Mouse (Mus musculus): ENCODE measurements around the gene Zfp488. TPM values are rescaled to one million over a fixed set of nuclear protein-coding genes. Genes with fewer than 3 reads are reported as not detected.

Gene Zfp488
- polyA plus RNA-seq, 1 experiment from 2014 or later = not detected

DNA sequence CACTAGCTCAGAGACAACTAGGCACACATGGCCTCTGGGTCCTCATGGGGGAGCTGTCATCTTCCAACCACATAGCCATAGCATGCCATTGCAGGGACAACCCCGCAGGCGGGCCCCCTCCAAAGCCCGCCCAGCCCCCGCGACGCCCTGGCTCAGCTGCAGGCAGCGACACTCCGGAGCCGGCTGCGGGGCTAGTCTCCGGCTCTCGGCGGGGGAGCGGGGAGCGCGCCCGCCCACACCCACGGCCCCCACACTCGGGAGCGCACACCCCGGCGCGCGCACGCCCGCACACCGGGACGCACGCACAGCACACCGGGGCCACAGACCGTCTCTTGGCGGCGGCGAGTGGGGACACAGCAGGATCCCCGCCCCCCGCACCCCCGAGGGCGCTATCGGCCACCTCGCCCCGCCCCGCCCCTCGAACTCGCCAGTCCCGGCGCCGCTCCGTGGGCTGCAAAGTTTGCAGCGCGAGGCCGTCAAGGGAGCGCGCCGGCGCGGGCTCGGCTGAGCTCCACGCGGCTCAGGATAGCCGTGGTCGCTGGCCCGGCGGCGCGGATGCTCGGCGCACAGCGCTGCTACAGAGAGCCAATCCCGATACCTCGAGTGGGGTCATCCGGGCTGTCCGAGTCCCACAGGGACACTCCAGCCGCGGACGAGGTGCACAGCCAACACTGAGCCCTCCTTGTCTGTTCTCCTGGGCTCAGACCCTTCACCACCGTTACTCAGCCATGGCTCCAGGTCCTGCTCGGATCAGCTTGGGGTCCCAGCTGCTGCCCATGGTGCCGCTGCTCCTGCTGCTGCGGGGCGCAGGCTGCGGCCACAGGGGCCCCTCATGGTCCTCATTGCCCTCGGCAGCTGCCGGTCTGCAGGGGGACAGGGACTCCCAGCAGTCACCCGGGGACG is 55.1 kb downstream of the Zfp488 start, which contains the start of gene Gdf10:
Gdf10 (plus strand) TSS at position 420 of the 903 bp plus-strand sequence.
- Histone ChIP-seq H3K9me3 (ENCODE audit: low read length) (no peaks in the 10 kb centered on the region), H3K27ac (ENCODE audit: low read length) (no peak within 1 kb of the TSS), H3K4me3 (ENCODE audit: low read length) (peak within 1 kb of the TSS; percentile 62), H3K9ac (replicated peaks; ENCODE audit: low read length) (peak within 1 kb of the TSS; percentile 60), H3K4me1 (ENCODE audit: insufficient read depth, low read length) (peaks cover 11% of the 10 kb centered on the region), H3K4me2 (replicated peaks; ENCODE audit: low read depth, low read length) (peak within 1 kb of the TSS; percentile 99), H3K27me3 (ENCODE audit: insufficient read depth, low read length) (peaks cover 73% of the 10 kb centered on the region), H3K36me3 (ENCODE audit: insufficient read depth, low read length) (no peaks in the 10 kb centered on the region)
- under 1% methylated on average over 69 of the region's 85 CpGs for WGBS
- ATAC-seq (ENCODE audit: low FRiP score, low TSS enrichment) = peak; percentile 77

DNA sequence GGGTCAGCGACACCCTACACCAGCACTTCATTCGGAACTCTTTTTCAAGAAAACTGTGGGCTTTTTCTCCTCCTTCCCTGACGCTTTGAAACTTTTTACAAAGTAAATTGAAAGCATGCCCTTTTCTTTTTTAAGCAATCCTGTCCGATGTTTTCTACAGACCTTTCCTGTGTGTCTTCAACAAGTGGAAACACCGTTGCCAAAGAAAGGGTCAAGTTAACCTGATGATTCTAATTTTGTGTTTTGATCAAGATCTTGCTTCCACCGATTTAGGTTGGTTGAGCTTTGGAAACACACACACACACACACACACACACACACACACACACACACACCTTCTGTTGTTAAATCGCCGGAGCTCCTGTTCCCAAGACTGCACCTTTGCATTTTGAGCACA is 55.8 kb downstream of the Zfp488 start:
- Histone ChIP-seq H3K9ac (replicated peaks; ENCODE audit: low read length) (peak overlapping the region; percentile 60; the same call in 1 of the 2 replicates), H3K27me3 (ENCODE audit: insufficient read depth, low read length) (peaks cover 73% of the 10 kb centered on the region)
- no peak for ATAC-seq (ENCODE audit: low FRiP score, low TSS enrichment)

DNA sequence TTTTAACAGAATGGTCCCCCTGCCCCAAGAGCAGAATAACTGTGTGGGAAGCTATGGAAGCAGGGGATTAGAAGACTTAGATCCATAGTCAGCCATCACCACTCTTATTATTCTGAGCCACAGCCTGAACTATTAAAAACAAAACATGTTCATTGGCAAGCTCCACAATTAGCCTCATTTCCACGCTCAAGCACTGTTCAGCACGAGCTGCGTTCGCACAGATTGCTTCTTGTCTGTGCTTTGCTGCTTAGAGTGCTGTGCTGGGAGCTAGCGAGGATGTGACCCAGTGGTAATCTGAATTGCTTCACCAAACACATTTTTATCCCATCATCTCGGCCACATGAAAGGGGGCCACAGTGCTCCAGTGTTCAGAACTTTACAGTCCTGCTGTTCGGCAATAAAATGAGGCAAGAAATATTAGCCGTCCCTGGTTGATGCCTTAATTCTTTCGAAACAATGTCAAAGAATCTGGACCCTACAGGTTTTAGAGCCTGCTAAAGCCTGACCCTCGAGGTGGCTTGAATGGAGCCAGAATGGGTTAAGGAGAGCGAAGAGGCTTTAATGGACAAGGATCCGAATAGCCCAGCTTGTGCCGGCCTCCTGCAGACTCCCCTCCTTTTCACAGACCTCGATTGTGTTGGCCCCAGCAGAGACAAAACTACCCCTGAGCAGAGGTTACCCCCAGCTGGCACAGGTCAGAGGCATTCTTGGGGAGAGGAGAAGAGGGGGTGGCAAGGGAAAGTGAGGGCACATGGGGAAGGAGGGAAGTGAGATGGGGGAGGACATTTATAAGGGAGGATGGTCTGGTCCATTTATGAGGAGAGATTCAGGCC is 57.6 kb downstream of the Zfp488 start:
- H3K9me3 ChIP-seq (ENCODE audit: low read length) = no peaks in the 10 kb centered on the region
- no peak overlapping the region for H3K27ac ChIP-seq (ENCODE audit: low read length)
- H3K9ac ChIP-seq (replicated peaks; ENCODE audit: low read length) = no peak overlapping the region
- peaks cover 69% of the 10 kb centered on the region for H3K27me3 ChIP-seq (ENCODE audit: insufficient read depth, low read length)
- ATAC-seq (ENCODE audit: low FRiP score, low TSS enrichment) = no peak
- WGBS = 35% methylated on average over 14 of the region's 14 CpGs
- no peak overlapping the region for H3K4me3 ChIP-seq (ENCODE audit: low read length)
- H3K4me2 ChIP-seq (replicated peaks; ENCODE audit: low read depth, low read length) = no peak overlapping the region
- H3K4me1 ChIP-seq (ENCODE audit: insufficient read depth, low read length) = peaks cover 11% of the 10 kb centered on the region
- no peaks in the 10 kb centered on the region for H3K36me3 ChIP-seq (ENCODE audit: insufficient read depth, low read length)

More for the DNA sequence above, 55.8 kb downstream of the Zfp488 start:
- WGBS = 10% methylated on average over 8 of the region's 8 CpGs
- no peaks in the 10 kb centered on the region for H3K9me3 ChIP-seq (ENCODE audit: low read length)
- H3K4me3 ChIP-seq (ENCODE audit: low read length) = peak overlapping the region; percentile 62
- peaks cover 11% of the 10 kb centered on the region for H3K4me1 ChIP-seq (ENCODE audit: insufficient read depth, low read length)
- no peaks in the 10 kb centered on the region for H3K36me3 ChIP-seq (ENCODE audit: insufficient read depth, low read length)
- H3K4me2 ChIP-seq (replicated peaks; ENCODE audit: low read depth, low read length) = peak overlapping the region; percentile 99
- H3K27ac ChIP-seq (ENCODE audit: low read length) = no peak overlapping the region

Other genes starting within 250 kb of the Zfp488 start
- 2.9 and 4.0 TPM in 2 replicates for gene Gdf10, start 55.2 kb downstream of the Zfp488 start, polyA plus RNA-seq (2015; fragmentation: Nextera tagmentation; extraction: Ambion mirVana)
- gene Gdf2, start 37.7 kb downstream of the Zfp488 start, polyA plus RNA-seq (2015; fragmentation: Nextera tagmentation; extraction: Ambion mirVana) = 0.08 TPM in 1 of 2 replicates, not detected in the other
- not detected in 2 replicates for gene Rbp3, start 24.8 kb downstream of the Zfp488 start, polyA plus RNA-seq (2015; fragmentation: Nextera tagmentation; extraction: Ambion mirVana)
- gene Gm30083, start 36.4 kb upstream of the Zfp488 start, polyA plus RNA-seq (2015; fragmentation: Nextera tagmentation; extraction: Ambion mirVana) = not detected in 2 replicates
- not detected in 2 replicates for gene Gm5460, start 38.0 kb upstream of the Zfp488 start, polyA plus RNA-seq (2015; fragmentation: Nextera tagmentation; extraction: Ambion mirVana)
- gene Antxrl, start 73.9 kb upstream of the Zfp488 start, polyA plus RNA-seq (2015; fragmentation: Nextera tagmentation; extraction: Ambion mirVana) = not detected in 2 replicates
- 1.6 and 2.7 TPM in 2 replicates for gene Anxa8, start 107.2 kb upstream of the Zfp488 start, polyA plus RNA-seq (2015; fragmentation: Nextera tagmentation; extraction: Ambion mirVana)
- gene A630023A22Rik, start 124.0 kb upstream of the Zfp488 start, polyA plus RNA-seq (2015; fragmentation: Nextera tagmentation; extraction: Ambion mirVana) = not detected in 2 replicates
- 0.06 and 0.10 TPM in 2 replicates for gene Npy4r, start 173.7 kb upstream of the Zfp488 start, polyA plus RNA-seq (2015; fragmentation: Nextera tagmentation; extraction: Ambion mirVana)
- gene Gprin2, start 222.9 kb upstream of the Zfp488 start, polyA plus RNA-seq (2015; fragmentation: Nextera tagmentation; extraction: Ambion mirVana) = 0.58 and 1.1 TPM in 2 replicates
- gene Syt15, start 240.8 kb upstream of the Zfp488 start, polyA plus RNA-seq (2015; fragmentation: Nextera tagmentation; extraction: Ambion mirVana) = 0.92 and 1.1 TPM in 2 replicates